Mouse (Mus musculus): Measurements from ENCODE around the gene Prss28.

- no peak for TF ChIP-seq POLR2A (IDR thresholded peaks at IDR 0.05; ENCODE audit: low read depth, low read length)
- no peak for TF ChIP-seq CTCF (IDR thresholded peaks at IDR 0.05; ENCODE audit: extremely low read depth, insufficient read depth, insufficient read length, insufficient replicate concordance)
Measured at GRCm38 (mm10) chr17:25322930-25323329, 14.5 kb downstream of the Prss28 start.
